Mouse (Mus musculus): ENCODE data around the gene Lpcat2.

GRCm38 (mm10) chr8:92950639-92951371, 95.7 kb downstream of the Lpcat2 start:
- TF ChIP-seq POLR2A (IDR thresholded peaks at IDR 0.05; ENCODE audit: borderline replicate concordance, insufficient read depth, low read length) (no peak), CTCF (IDR thresholded peaks at IDR 0.05; ENCODE audit: borderline replicate concordance, insufficient read depth, low read depth, low read length) (no peak)

All from cerebellum, adult 2 months (tissue).